Mouse (Mus musculus): ENCODE measurements at regions not wholly inside any gene's neighbourhood (a gene's known extent, or its start where the extent isn't known, plus 50 kb on each side); places are given as distances from the start of the nearest gene placed in this dataset.

DNA sequence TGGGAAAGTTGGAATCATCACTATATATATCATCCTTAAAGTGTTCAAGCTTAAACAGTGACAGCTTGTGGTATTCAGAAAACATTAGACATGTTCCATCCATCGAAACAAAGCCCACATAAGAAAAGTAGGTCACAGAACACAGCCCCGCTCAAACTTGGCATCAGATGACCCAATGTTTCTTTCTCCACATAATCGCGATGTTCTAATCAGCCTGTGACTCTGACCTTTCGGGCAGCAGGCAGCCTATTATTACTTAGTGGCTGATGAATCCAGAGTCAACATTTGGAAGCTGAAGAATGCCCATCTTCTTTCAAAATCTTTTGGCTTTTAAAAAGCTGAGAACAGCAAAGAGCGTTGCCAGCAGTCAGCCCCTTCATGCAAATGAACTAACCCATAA is 65.1 kb upstream of the Dph5 start:
- no peak for TF ChIP-seq CTCF (IDR thresholded peaks at IDR 0.05; ENCODE audit: low read depth, low read length)
- no peak for TF ChIP-seq POLR2A (IDR thresholded peaks at IDR 0.05; ENCODE audit: borderline replicate concordance, low read depth, low read length)

Measured in bone marrow macrophage, adult 2 months (primary cell).